Mouse (Mus musculus): Measurements from ENCODE around the gene Ankrd13d.

GRCm38 (mm10) chr19:4280425-4280824 lies 2.5 kb downstream of the Ankrd13d start:
- no peak for TF ChIP-seq CTCF (IDR thresholded peaks at IDR 0.05)
- TF ChIP-seq EP300 (IDR thresholded peaks at IDR 0.05), result no peak
